Mouse (Mus musculus) bone marrow, adult 2 months (tissue): ENCODE data around the gene Pkn2. TPM values are rescaled to one million over a fixed set of nuclear protein-coding genes. Genes with fewer than 3 reads are reported as not detected.

Experiments
- H3K27ac ChIP-seq: fragments of 200-500 bp; 2 replicates; pipeline ENCODE4 v1.5.1; 2012; ENCODE audit warnings: low read depth, mild to moderate bottlenecking, control low read depth, inconsistent platforms, low read length; ENCODE audit not compliant: control insufficient read depth, poor library complexity, insufficient read depth
- H3K4me1 ChIP-seq: fragments of 200-500 bp; 2 replicates; pipeline ENCODE4 v1.6.1; 2011; ENCODE audit warnings: low read length; ENCODE audit not compliant: control insufficient read depth, insufficient read depth
- H3K4me3 ChIP-seq: fragments of 200-500 bp; replicated peaks from 2 replicates; pipeline ENCODE3; 2011; ENCODE audit warnings: mild to moderate bottlenecking, low read depth, low read length, control low read depth; ENCODE audit not compliant: control insufficient read depth
- CTCF ChIP-seq: fragments of 200-500 bp; IDR thresholded peaks from 2 replicates; pipeline ENCODE4 v1.5.1; 2011; ENCODE audit warnings: low read length, control low read depth; ENCODE audit not compliant: control insufficient read depth, insufficient read depth
- POLR2A ChIP-seq: fragments of 200-500 bp; IDR thresholded peaks from 2 replicates; pipeline ENCODE4 v1.6.1; 2011; ENCODE audit warnings: low read depth, mild to moderate bottlenecking, control low read depth, low read length, borderline replicate concordance; ENCODE audit not compliant: control insufficient read depth
- WGBS: fragments of 180-500 bp; shearing (Covaris S2); methylation state at CpG from one replicate; pipeline ENCODE4 v1.1.7; 2018; 5-methylcytosine and 5-hydroxymethylcytosine counted together
- polyA plus RNA-seq: library from polyadenylated mRNA; stranded (reverse); fragments of >200 nt; gene quantifications from 2 replicates; pipeline ENCODE4 v1.2.4, GENCODE M21; 2011; ENCODE audit warnings: low replicate concordance; ENCODE audit not compliant: missing spikeins, insufficient read depth, insufficient read length

Gene Pkn2
- polyA plus RNA-seq, 1 experiment, result 35.2 TPM

- TF ChIP-seq CTCF (no peak), POLR2A (no peak)
- H3K4me1 ChIP-seq, result no peaks in the 10 kb centered on the region; the same call in 1 of the 2 replicates
- 73% methylated on average over 2 of the region's 2 CpGs for whole genome bisulfite sequencing
- no peak overlapping the region for H3K4me3 ChIP-seq
- H3K27ac ChIP-seq, result no peak overlapping the region
Observed at GRCm38 (mm10) chr3:142899683-142900082, 17.9 kb upstream of the Pkn2 start.

- no peaks in the 10 kb centered on the region; the same call in 1 of the 2 replicates for H3K4me1 ChIP-seq
- no peak overlapping the region for H3K27ac ChIP-seq
- no peak for TF ChIP-seq POLR2A
- no peak overlapping the region for H3K4me3 ChIP-seq
- WGBS, result 14% methylated on average over 8 of the region's 8 CpGs
Observed at GRCm38 (mm10) chr3:142898949-142899396, 17.2 kb upstream of the Pkn2 start.

GRCm38 (mm10) chr3:142890442-142890841 lies 8.6 kb upstream of the Pkn2 start:
- Histone ChIP-seq H3K4me3 (no peak overlapping the region), H3K4me1 (peaks cover 1% of the 10 kb centered on the region; the same call in 1 of the 2 replicates), H3K27ac (no peak overlapping the region)
- TF ChIP-seq CTCF (no peak), POLR2A (no peak)
- 53% methylated on average over 3 of the region's 3 CpGs for WGBS

- 75% methylated on average over 3 of the region's 3 CpGs for WGBS
- TF ChIP-seq POLR2A (no peak), CTCF (no peak)
- Histone ChIP-seq H3K4me3 (no peak overlapping the region), H3K27ac (no peak overlapping the region), H3K4me1 (peaks cover 1% of the 10 kb centered on the region; the same call in 1 of the 2 replicates)
Observed at GRCm38 (mm10) chr3:142886963-142887362, 5.2 kb upstream of the Pkn2 start.

GRCm38 (mm10) chr3:142884594-142884993 lies 2.8 kb upstream of the Pkn2 start:
- no peak overlapping the region for H3K4me3 ChIP-seq
- no peaks in the 10 kb centered on the region; the same call in 1 of the 2 replicates for H3K4me1 ChIP-seq
- no peak overlapping the region for H3K27ac ChIP-seq
- TF ChIP-seq CTCF, result no peak
- TF ChIP-seq POLR2A, result no peak

- TF ChIP-seq CTCF (no peak), POLR2A (no peak)
- peak overlapping the region; percentile 99 for H3K27ac ChIP-seq
- under 1% methylated on average over 40 of the region's 40 CpGs for WGBS
Observed at GRCm38 (mm10) chr3:142881589-142881871, 274 bp downstream of the Pkn2 start.

GRCm38 (mm10) chr3:142880790-142881588 lies 815 bp downstream of the Pkn2 start:
- WGBS, result 1% methylated on average over 72 of the region's 72 CpGs
- H3K4me3 ChIP-seq, result peak overlapping the region; percentile 96
- no peak for TF ChIP-seq POLR2A
- no peak for TF ChIP-seq CTCF

More at GRCm38 (mm10) chr3:142881589-142881871, 274 bp downstream of the Pkn2 start:
- peak overlapping the region; percentile 96 for H3K4me3 ChIP-seq
- no peaks in the 10 kb centered on the region; the same call in 1 of the 2 replicates for H3K4me1 ChIP-seq

GRCm38 (mm10) chr3:142863236-142863635 lies 18.6 kb downstream of the Pkn2 start:
- WGBS, result 14% methylated on average over 2 of the region's 2 CpGs
- Histone ChIP-seq H3K4me1 (no peaks in the 10 kb centered on the region), H3K4me3 (no peak overlapping the region), H3K27ac (no peak overlapping the region)
- TF ChIP-seq CTCF, result no peak
- no peak for TF ChIP-seq POLR2A

More at GRCm38 (mm10) chr3:142880790-142881588, 815 bp downstream of the Pkn2 start:
- H3K4me1 ChIP-seq, result no peaks in the 10 kb centered on the region; the same call in 1 of the 2 replicates
- peak overlapping the region; percentile 99 for H3K27ac ChIP-seq
